Mouse (Mus musculus): ENCODE measurements around the gene Fbrs.

The Fbrs gene

GRCm38 (mm10) chr7:127516344-127516743 lies 37.3 kb downstream of the Fbrs start:
- DNase-seq (ENCODE audit: low read depth, low spot score), result no peak

- no peak for DNase-seq (ENCODE audit: low read depth, low spot score)
These were observed 40.3 kb downstream of the Fbrs start, which contains the start of gene Gm42715 for GRCm38 (mm10) chr7:127519284-127519683. TSS of gene Gm42715 (plus strand) at chr7:127519584.

Measured in CD4-positive helper T cell, adult 2 months (primary cell).